Mouse (Mus musculus) C2C12 (cell line): ENCODE results near the gene Chrna7.

Source experiments
- CTCF ChIP-seq: IDR thresholded peaks from one replicate; pipeline ENCODE4 v1.5.1; 2011; ENCODE audit not compliant: control insufficient read depth, insufficient read depth, insufficient read length
- MAX ChIP-seq: IDR thresholded peaks from one replicate; pipeline ENCODE4 v1.6.1; 2011; ENCODE audit warnings: mild to moderate bottlenecking, control low read depth
- USF1 ChIP-seq: IDR thresholded peaks from one replicate; pipeline ENCODE4 v1.6.1; 2011; ENCODE audit warnings: low read depth, mild to moderate bottlenecking, control low read depth, moderate library complexity

DNA sequence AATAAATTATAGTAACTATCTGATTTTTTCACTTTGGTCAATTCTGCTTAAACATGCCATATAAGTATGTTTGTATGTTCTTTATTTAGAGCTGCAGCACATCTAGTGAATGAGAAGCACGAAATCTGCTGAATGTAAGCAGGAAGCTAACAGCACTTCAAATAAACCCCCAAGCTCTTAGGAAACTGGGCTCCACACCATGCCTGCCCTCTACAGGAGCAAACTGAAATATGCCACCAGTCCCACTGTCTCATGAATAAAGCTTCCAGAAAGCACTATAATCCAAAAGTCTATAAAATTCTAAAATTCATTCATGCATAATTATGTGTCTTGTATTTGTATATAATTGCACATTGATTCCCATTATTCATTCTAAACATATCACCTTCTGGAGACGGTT, 5.2 kb downstream of the Chrna7 start:
- TF ChIP-seq CTCF (no peak), USF1 (no peak), MAX (no peak)
